Mouse (Mus musculus) gastrocnemius, adult 2 months (tissue): ENCODE data around the gene Rasgrf2. TPM values are rescaled to one million over a fixed set of nuclear protein-coding genes. Genes with fewer than 3 reads are reported as not detected.
A peak's percentile ranks its signal among the peaks of the same experiment; 100 is the strongest.
"Not testable (repeated sequence)": the region's sequence is repeated elsewhere in the genome, so short reads cannot be mapped to it uniquely, and the experiment has no call there.

Experiments
- DNase-seq: peaks from one replicate; pipeline ENCODE4 v3.0.0; 2022
- H3K27ac ChIP-seq: fragments of 200-600 bp; 2 replicates; pipeline ENCODE4 v1.8.1; 2022; ENCODE audit warnings: mild to moderate bottlenecking
- H3K4me3 ChIP-seq: fragments of 200-600 bp; 2 replicates; pipeline ENCODE4 v1.8.1; 2022; ENCODE audit warnings: mild to moderate bottlenecking, moderate library complexity
- CTCF ChIP-seq: fragments of 200-600 bp; IDR thresholded peaks from 2 replicates; pipeline ENCODE4 v1.8.1; 2022; ENCODE audit warnings: antibody characterized with exemption, mild to moderate bottlenecking, moderate library complexity
- intact Hi-C: fragments of 180-260 bp; cut with DNase I; formaldehyde crosslinking; loops from one replicate; pipeline ENCODE4 v1.15.1; 2025
- long read RNA-seq, 2 experiments: library from polyadenylated mRNA; stranded (forward); transcript quantifications; one replicate each; pipeline ENCODE4 v2.0.0; 2021
- total RNA-seq, 2 experiments: library from RNA; stranded (reverse); gene quantifications; 2 replicates each; pipeline ENCODE4 v1.2.3; 2021

The Rasgrf2 gene
- 1 to 10 TPM; 5.0 to 6.2 TPM for total RNA-seq
- long read RNA-seq, experiment 1, full-length matches to known transcripts: 1 of 2 reads
- long read RNA-seq, experiment 1, partial matches to known transcripts: 0 of 2 reads
- long read RNA-seq, experiment 1, other reads (novel, unspliced or antisense): 1 of 2 reads
- long read RNA-seq, experiment 2: 0 reads

- TF ChIP-seq CTCF: no peak
- peak; percentile 29 for DNase-seq
- intact Hi-C loops: no loop called here
- Histone ChIP-seq H3K27ac (peak within 1 kb of the TSS; percentile 84), H3K4me3 (peak within 1 kb of the TSS; percentile 75)
These were observed at the start of gene Rasgrf2 for GRCm38 (mm10) chr13:92131384-92132150. Gene Rasgrf2 (minus strand): TSS chr13:92131656.

- H3K4me3 ChIP-seq, H3K27ac ChIP-seq, intact Hi-C loops, DNase-seq: not testable (repeated sequence)
These were observed 41.2 kb upstream of the Rasgrf2 start for GRCm38 (mm10) chr13:92172686-92173085.

GRCm38 (mm10) chr13:92150551-92150950, 19.1 kb upstream of the Rasgrf2 start:
- intact Hi-C loops: no loop called here
- Histone ChIP-seq H3K4me3 (no peak overlapping the region), H3K27ac (no peak overlapping the region)
- no peak for DNase-seq
- no peak for TF ChIP-seq CTCF

- TF ChIP-seq CTCF: no peak
- no peak for DNase-seq
- H3K27ac ChIP-seq: no peak overlapping the region
- no peak overlapping the region for H3K4me3 ChIP-seq
- intact Hi-C loops: no loop called here
These were observed 17.4 kb upstream of the Rasgrf2 start for GRCm38 (mm10) chr13:92148858-92149257.

- no peak for TF ChIP-seq CTCF
- no peak overlapping the region for H3K4me3 ChIP-seq
- intact Hi-C loops: no loop called here
- no peak overlapping the region for H3K27ac ChIP-seq
- DNase-seq: no peak
These were observed 3.3 kb upstream of the Rasgrf2 start for GRCm38 (mm10) chr13:92134792-92135191.

GRCm38 (mm10) chr13:92132599-92132998, 1.1 kb upstream of the Rasgrf2 start:
- no peak for DNase-seq
- intact Hi-C loops: no loop called here

GRCm38 (mm10) chr13:92130994-92131383, 467 bp downstream of the Rasgrf2 start:
- DNase-seq: peak; percentile 19
- intact Hi-C loops: no loop called here
- peak overlapping the region; percentile 75 for H3K4me3 ChIP-seq
- TF ChIP-seq CTCF: no peak
- H3K27ac ChIP-seq: peak overlapping the region; percentile 84

More at GRCm38 (mm10) chr13:92132599-92132998, 1.1 kb upstream of the Rasgrf2 start:
- Histone ChIP-seq H3K4me3 (no peak overlapping the region), H3K27ac (no peak overlapping the region)
- no peak for TF ChIP-seq CTCF

GRCm38 (mm10) chr13:92129877-92130276, 1.6 kb downstream of the Rasgrf2 start:
- Histone ChIP-seq H3K27ac (peak overlapping the region; percentile 84), H3K4me3 (peak overlapping the region; percentile 75)
- no peak for DNase-seq
- intact Hi-C loops: loop anchor here (2.0 kb wide), 1 partner anchor 21 kb away; no protein-coding TSS in a partner anchor
- TF ChIP-seq CTCF: no peak

- no peak for DNase-seq
- Histone ChIP-seq H3K4me3 (no peak overlapping the region), H3K27ac (no peak overlapping the region)
- intact Hi-C loops: no loop called here
- TF ChIP-seq CTCF: no peak
These were observed 5.6 kb downstream of the Rasgrf2 start for GRCm38 (mm10) chr13:92125902-92126301.

- TF ChIP-seq CTCF: no peak
- peak overlapping the region; percentile 31; the same call in 1 of the 2 replicates for H3K27ac ChIP-seq
- H3K4me3 ChIP-seq: no peak overlapping the region
- intact Hi-C loops: no loop called here
- DNase-seq: no peak
These were observed 11.8 kb downstream of the Rasgrf2 start for GRCm38 (mm10) chr13:92119623-92120022.

- DNase-seq: no peak
- intact Hi-C loops: no loop called here
- Histone ChIP-seq H3K4me3 (no peak overlapping the region), H3K27ac (peak overlapping the region; percentile 43; the same call in 1 of the 2 replicates)
- no peak for TF ChIP-seq CTCF
These were observed 17.4 kb downstream of the Rasgrf2 start for GRCm38 (mm10) chr13:92114076-92114475.

- no peak for TF ChIP-seq CTCF
- peak overlapping the region; percentile 83 for H3K27ac ChIP-seq
These were observed 23.2 kb downstream of the Rasgrf2 start for GRCm38 (mm10) chr13:92108237-92108636.

GRCm38 (mm10) chr13:92104259-92104658, 27.2 kb downstream of the Rasgrf2 start:
- intact Hi-C loops: no loop called here
- no peak for DNase-seq
- Histone ChIP-seq H3K4me3 (0 out of 2 replicates have a peak overlapping the region, but pooled peaks have one; percentile 24), H3K27ac (peak overlapping the region; percentile 83)
- no peak for TF ChIP-seq CTCF

More at GRCm38 (mm10) chr13:92108237-92108636, 23.2 kb downstream of the Rasgrf2 start:
- H3K4me3 ChIP-seq: no peak overlapping the region
- no peak for DNase-seq
- intact Hi-C loops: loop anchor here (2.0 kb wide), 1 partner anchor 21 kb away; no protein-coding TSS in a partner anchor
